Mouse (Mus musculus): ENCODE data around the gene Thbs2. TPM values are rescaled to one million over a fixed set of nuclear protein-coding genes. Genes with fewer than 3 reads are reported as not detected.

The Thbs2 gene
- polyA plus RNA-seq, 1 experiment from 2014 or later = 21.4 TPM

- TF ChIP-seq CTCF (IDR thresholded peaks at IDR 0.05; ENCODE audit: low read depth) (no peak), EP300 (optimal IDR thresholded peaks at IDR 0.05) (no peak)
- H3K9me3 ChIP-seq (ENCODE audit: control insufficient read depth, low read length) = no peaks in the 10 kb centered on the region
- DNase-seq (ENCODE audit: low spot score) (no peak), ATAC-seq (ENCODE audit: low FRiP score, low TSS enrichment) (no peak)
- no peak overlapping the region for H3K9ac ChIP-seq (ENCODE audit: low read length)
- 0 out of 2 replicates have a peak, but pooled peaks cover 3% of the 10 kb centered on the region for H3K4me1 ChIP-seq (replicated peaks; ENCODE audit: control insufficient read depth, insufficient read depth)
- H3K4me2 ChIP-seq (replicated peaks; ENCODE audit: low read depth) = no peak overlapping the region
- H3K27me3 ChIP-seq (ENCODE audit: control insufficient read depth, insufficient read depth, low read length) = no peaks in the 10 kb centered on the region
- H3K36me3 ChIP-seq (ENCODE audit: control insufficient read depth, insufficient read depth, low read length) = no peaks in the 10 kb centered on the region
- H3K27ac ChIP-seq (replicated peaks) = no peak overlapping the region
- 77% methylated on average over 7 of the region's 7 CpGs for WGBS
- H3K4me3 ChIP-seq (ENCODE audit: low read depth, low read length) = no peak overlapping the region
Observed at GRCm38 (mm10) chr17:14652013-14652412, 42.0 kb downstream of the Thbs2 start.

- Histone ChIP-seq H3K27me3 (ENCODE audit: control insufficient read depth, insufficient read depth, low read length) (no peaks in the 10 kb centered on the region), H3K9me3 (ENCODE audit: control insufficient read depth, low read length) (no peaks in the 10 kb centered on the region), H3K4me2 (replicated peaks; ENCODE audit: low read depth) (no peak overlapping the region), H3K36me3 (ENCODE audit: control insufficient read depth, insufficient read depth, low read length) (no peaks in the 10 kb centered on the region), H3K4me1 (replicated peaks; ENCODE audit: control insufficient read depth, insufficient read depth) (0 out of 2 replicates have a peak, but pooled peaks cover 3% of the 10 kb centered on the region), H3K9ac (ENCODE audit: low read length) (no peak overlapping the region), H3K27ac (replicated peaks) (no peak overlapping the region), H3K4me3 (ENCODE audit: low read depth, low read length) (no peak overlapping the region)
- TF ChIP-seq CTCF (IDR thresholded peaks at IDR 0.05; ENCODE audit: low read depth) (no peak), EP300 (optimal IDR thresholded peaks at IDR 0.05) (no peak)
- 44% methylated on average over 4 of the region's 4 CpGs for whole genome bisulfite sequencing
- DNase-seq (ENCODE audit: low spot score) = no peak
- ATAC-seq (ENCODE audit: low FRiP score, low TSS enrichment) = no peak
Observed at GRCm38 (mm10) chr17:14647996-14648640, 45.9 kb downstream of the Thbs2 start.

- Histone ChIP-seq H3K4me2 (replicated peaks; ENCODE audit: low read depth) (no peak overlapping the region), H3K36me3 (ENCODE audit: control insufficient read depth, insufficient read depth, low read length) (no peaks in the 10 kb centered on the region), H3K9me3 (ENCODE audit: control insufficient read depth, low read length) (no peaks in the 10 kb centered on the region), H3K9ac (ENCODE audit: low read length) (no peak overlapping the region), H3K4me3 (ENCODE audit: low read depth, low read length) (no peak overlapping the region), H3K27me3 (ENCODE audit: control insufficient read depth, insufficient read depth, low read length) (no peaks in the 10 kb centered on the region), H3K27ac (replicated peaks) (0 out of 2 replicates have a peak overlapping the region, but pooled peaks have one; percentile 4), H3K4me1 (replicated peaks; ENCODE audit: control insufficient read depth, insufficient read depth) (0 out of 2 replicates have a peak, but pooled peaks cover 3% of the 10 kb centered on the region)
- no peak for ATAC-seq (ENCODE audit: low FRiP score, low TSS enrichment)
- TF ChIP-seq CTCF (IDR thresholded peaks at IDR 0.05; ENCODE audit: low read depth) (no peak), EP300 (optimal IDR thresholded peaks at IDR 0.05) (no peak)
- DNase-seq (ENCODE audit: low spot score) = peak; percentile 9
- 63% methylated on average over 3 of the region's 3 CpGs for WGBS
Observed at GRCm38 (mm10) chr17:14643996-14644395, 50.0 kb downstream of the Thbs2 start.

GRCm38 (mm10) chr17:14640351-14641115 is 53.5 kb downstream of the Thbs2 start:
- 0 out of 2 replicates have a peak, but pooled peaks have one; percentile 53 for ATAC-seq (ENCODE audit: low FRiP score, low TSS enrichment)
- WGBS = 37% methylated on average over 15 of the region's 15 CpGs
- H3K27ac ChIP-seq (replicated peaks) = peak overlapping the region; percentile 88
- no peaks in the 10 kb centered on the region for H3K4me1 ChIP-seq (replicated peaks; ENCODE audit: control insufficient read depth, insufficient read depth)
- no peak for TF ChIP-seq CTCF (IDR thresholded peaks at IDR 0.05; ENCODE audit: low read depth)
- no peak for TF ChIP-seq EP300 (optimal IDR thresholded peaks at IDR 0.05)
- H3K27me3 ChIP-seq (ENCODE audit: control insufficient read depth, insufficient read depth, low read length) = no peaks in the 10 kb centered on the region
- no peak overlapping the region; the same call in 1 of the 2 replicates for H3K9ac ChIP-seq (ENCODE audit: low read length)
- no peaks in the 10 kb centered on the region for H3K9me3 ChIP-seq (ENCODE audit: control insufficient read depth, low read length)
- no peak overlapping the region for H3K4me2 ChIP-seq (replicated peaks; ENCODE audit: low read depth)
- no peak overlapping the region for H3K4me3 ChIP-seq (ENCODE audit: low read depth, low read length)
- peak; percentile 52 for DNase-seq (ENCODE audit: low spot score)
- no peaks in the 10 kb centered on the region for H3K36me3 ChIP-seq (ENCODE audit: control insufficient read depth, insufficient read depth, low read length)

GRCm38 (mm10) chr17:14635546-14636323 is 58.3 kb downstream of the Thbs2 start:
- TF ChIP-seq EP300 (optimal IDR thresholded peaks at IDR 0.05) (no peak), CTCF (IDR thresholded peaks at IDR 0.05; ENCODE audit: low read depth) (no peak)
- Histone ChIP-seq H3K36me3 (ENCODE audit: control insufficient read depth, insufficient read depth, low read length) (no peaks in the 10 kb centered on the region), H3K9me3 (ENCODE audit: control insufficient read depth, low read length) (no peaks in the 10 kb centered on the region), H3K4me1 (replicated peaks; ENCODE audit: control insufficient read depth, insufficient read depth) (no peaks in the 10 kb centered on the region), H3K27ac (replicated peaks) (no peak overlapping the region), H3K9ac (ENCODE audit: low read length) (no peak overlapping the region), H3K4me2 (replicated peaks; ENCODE audit: low read depth) (no peak overlapping the region), H3K4me3 (ENCODE audit: low read depth, low read length) (no peak overlapping the region), H3K27me3 (ENCODE audit: control insufficient read depth, insufficient read depth, low read length) (no peaks in the 10 kb centered on the region)
- ATAC-seq (ENCODE audit: low FRiP score, low TSS enrichment) = no peak
- 68% methylated on average over 8 of the region's 8 CpGs for WGBS
- no peak for DNase-seq (ENCODE audit: low spot score)

Data from stomach, postnatal 0 days (tissue).